Comparison of ENCODE assay signal across 14 mouse cellular contexts in the genomic region with DNA sequence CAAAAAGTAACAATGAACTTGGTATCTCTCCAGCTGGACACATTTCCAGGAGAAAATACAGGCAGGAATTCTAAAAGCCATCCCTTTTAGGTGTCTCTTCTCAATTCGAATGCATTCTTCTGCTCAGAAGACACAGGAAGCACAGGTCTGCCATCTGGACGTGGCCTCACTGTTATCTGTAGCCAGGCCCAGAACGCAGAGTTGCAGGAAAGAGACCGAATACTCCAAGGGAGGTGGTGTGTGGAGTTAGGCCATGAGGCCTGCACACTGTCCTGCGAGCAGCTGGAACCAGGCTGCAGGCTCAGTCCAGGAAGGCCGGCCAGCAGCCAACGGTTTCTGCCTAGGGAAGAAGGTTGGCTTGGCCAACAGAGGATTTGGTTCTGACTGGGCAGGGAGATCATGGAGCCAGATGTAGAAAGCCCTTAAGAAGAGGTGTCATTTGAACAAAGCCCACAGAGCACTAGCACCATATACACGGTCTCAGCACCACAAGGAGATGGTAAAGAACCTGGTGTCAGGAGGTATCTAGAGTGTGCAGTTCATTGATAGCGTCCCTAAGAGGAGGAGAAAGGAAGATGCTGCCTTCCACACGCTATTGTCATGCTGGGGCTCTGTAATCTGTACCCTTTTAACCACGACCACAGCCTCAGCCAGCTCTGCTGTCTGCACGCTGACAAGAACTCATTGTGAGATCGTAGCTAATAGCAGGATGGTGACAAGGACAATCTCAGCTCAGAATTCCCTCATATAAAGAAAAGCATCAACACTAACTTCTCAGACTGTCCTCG. TPM values are rescaled to one million over a fixed set of nuclear protein-coding genes. Genes with fewer than 3 reads are reported as not detected.
A peak's percentile ranks its signal among the peaks of the same experiment; 100 is the strongest.
DNase-seq lines count a peak whose midpoint lies in the region; ATAC-seq lines count a peak whose summit lies in the region.
"Had no signal": no experiment of that assay in that cellular context is flagged by ENCODE, and none has a peak within 500 bp of the region (broad histone marks: within the 10 kb centered on the region; RNA-seq: fewer than 3 reads in every experiment).

No protein-coding gene starts in this region.

- WGBS in heart, embryonic 15.5 days = 63% methylated on average over 14 of the region's 14 CpGs
- 33% methylated on average over 14 of the region's 14 CpGs for WGBS in liver, embryonic 16.5 days (ENCODE audit: insufficient replicate concordance)

- H3K36me3 ChIP-seq in heart, embryonic 15.5 days = peaks cover 19% of the 10 kb centered on the region
- H3K36me3 ChIP-seq in liver, embryonic 16.5 days (ENCODE audit: control insufficient read depth, insufficient read depth) = no peaks in the 10 kb centered on the region

- peak overlapping the region; percentile 17; the same call in 1 of the 2 replicates for H3K27ac ChIP-seq in heart, embryonic 15.5 days
- H3K27ac ChIP-seq in liver, embryonic 16.5 days (ENCODE audit: low read length) = no peak overlapping the region
- H3K27ac ChIP-seq: hindbrain, postnatal 0 days; midbrain, embryonic 15.5 days; neural tube, embryonic 13.5 days had no signal

- no peak overlapping the region for H3K4me2 ChIP-seq in heart, embryonic 15.5 days
- H3K4me2 ChIP-seq in liver, embryonic 16.5 days (ENCODE audit: low read depth, low read length) = no peak overlapping the region
- H3K4me2 ChIP-seq: lung, embryonic 15.5 days; midbrain, embryonic 15.5 days; neural tube, embryonic 13.5 days had no signal

- peak; percentile 32 for DNase-seq in kidney, postnatal 10 days
- no peak for DNase-seq in kidney, postnatal 4 days
- peak; percentile 48 to 69 for DNase-seq in gastrocnemius, adult 8-10 months (ENCODE audit: low spot score in 2 of 2)
- no peak for DNase-seq in thymus, postnatal 4 days
- DNase-seq in thymus, postnatal 25 days = no peak
- DNase-seq: adrenal gland, adult 2 months; kidney, postnatal 36 days had no signal

- no peaks in the 10 kb centered on the region for H3K9me3 ChIP-seq in heart, embryonic 15.5 days (replicated peaks)
- no peaks in the 10 kb centered on the region for H3K9me3 ChIP-seq in liver, embryonic 16.5 days (replicated peaks; ENCODE audit: control insufficient read depth, low read length)
- H3K9me3 ChIP-seq: lung, embryonic 15.5 days; midbrain, embryonic 15.5 days; neural tube, embryonic 13.5 days had no signal

- ATAC-seq in heart, embryonic 15.5 days (replicated peaks; ENCODE audit: insufficient number of reproducible peaks, insufficient read depth, low FRiP score, low read depth) = no peak
- peak; percentile 43; the same call in 1 of the 2 replicates for ATAC-seq in liver, embryonic 16.5 days (ENCODE audit: low read depth)
- ATAC-seq in monocyte, adult 5-6 weeks (replicated peaks; ENCODE audit: insufficient number of reproducible peaks, low FRiP score, low TSS enrichment, poor library complexity, severe bottlenecking) = no peak
- ATAC-seq: hindbrain, postnatal 0 days; midbrain, embryonic 15.5 days had no signal

- no peak overlapping the region for H3K4me3 ChIP-seq in heart, embryonic 15.5 days
- H3K4me3 ChIP-seq in liver, embryonic 16.5 days (ENCODE audit: low read depth, low read length) = no peak overlapping the region
- H3K4me3 ChIP-seq: lung, embryonic 15.5 days; midbrain, embryonic 15.5 days; neural tube, embryonic 13.5 days had no signal

- peaks cover 45% of the 10 kb centered on the region for H3K4me1 ChIP-seq in heart, embryonic 15.5 days (replicated peaks)
- no peaks in the 10 kb centered on the region; the same call in 1 of the 2 replicates for H3K4me1 ChIP-seq in liver, embryonic 16.5 days (ENCODE audit: control insufficient read depth, low read depth, low read length)
- H3K4me1 ChIP-seq: midbrain, embryonic 15.5 days had no signal

- no peak overlapping the region for H3K9ac ChIP-seq in heart, embryonic 15.5 days
- no peak overlapping the region for H3K9ac ChIP-seq in liver, embryonic 16.5 days (ENCODE audit: low read depth, low read length)
- H3K9ac ChIP-seq: lung, embryonic 15.5 days; midbrain, embryonic 15.5 days; neural tube, embryonic 13.5 days had no signal

- no peaks in the 10 kb centered on the region for H3K27me3 ChIP-seq in heart, embryonic 15.5 days
- H3K27me3 ChIP-seq in liver, embryonic 16.5 days (ENCODE audit: control insufficient read depth, insufficient read depth, low read depth, low read length) = no peaks in the 10 kb centered on the region
- H3K27me3 ChIP-seq: lung, embryonic 15.5 days; midbrain, embryonic 15.5 days; neural tube, embryonic 13.5 days had no signal

RNA-seq across cellular contexts. Expression of a gene that starts 41.8 kb away (rescaled TPM):
- total RNA-seq in gastrocnemius, adult 8-10 months (2022) = 1 to 10 TPM; 5.1 to 6.1 (median 6.0) TPM
- polyA plus RNA-seq in heart, embryonic 15.5 days (2015; fragmentation: Nextera tagmentation; extraction: Ambion mirVana) = 89.9 and 105 TPM in 2 replicates
- polyA plus RNA-seq in liver, embryonic 16.5 days (2015; fragmentation: Nextera tagmentation; extraction: Ambion mirVana) = 21.9 and 23.9 TPM in 2 replicates
- total RNA-seq in monocyte, adult 5-6 weeks (2017) = not detected in 3 replicates

Comparison
In these comparisons a context has a peak if more than half of its experiments do, and no peak if none do; other contexts are left out.
1. DNase-seq: peak in kidney, postnatal 10 days (single experiment) and gastrocnemius, adult 8-10 months (2 of 2); none in kidney, postnatal 4 days (0 of 2), thymus, postnatal 4 days (single experiment) and thymus, postnatal 25 days (single experiment).